Comparison of ENCODE assay signal across 8 mouse cellular contexts in genomic region chr6:146578586-146578985, GRCm38 (mm10). TPM values are rescaled to one million over a fixed set of nuclear protein-coding genes. Genes with fewer than 3 reads are reported as not detected.
DNase-seq lines count a peak whose midpoint lies in the region; ATAC-seq and TF ChIP-seq lines count a peak whose summit lies in the region.

No protein-coding gene starts in this region.

- intact Hi-C loops in heart, adult 2 months (cut with DNase I): loop anchor here (5.0 to 10.0 kb wide), 2 partner anchors 144 to 186 kb away; partner anchors contain the start of gene Stk38l

- ATAC-seq in kidney, postnatal 0 days (replicated peaks; ENCODE audit: low FRiP score, low read depth): no peak
- no peak for ATAC-seq in stomach, embryonic 14.5 days (ENCODE audit: insufficient number of reproducible peaks, insufficient read depth, low FRiP score, low read depth)
- ATAC-seq in megakaryocyte-erythroid progenitor cell, adult 5-6 weeks (replicated peaks; ENCODE audit: low FRiP score, low TSS enrichment, poor library complexity, severe bottlenecking): no peak

- no peak for TF ChIP-seq POLR2A in heart, adult 2 months (IDR thresholded peaks at IDR 0.05; ENCODE audit: insufficient read depth, low read depth, low read length)

- H3K4me3 ChIP-seq in heart, adult 2 months: peak overlapping the region; percentile 94
- H3K4me3 ChIP-seq in kidney, postnatal 0 days (replicated peaks; ENCODE audit: low read depth, low read length): peak overlapping the region; percentile 69
- peak overlapping the region; percentile 82 for H3K4me3 ChIP-seq in stomach, embryonic 14.5 days (ENCODE audit: low read depth, low read length)

- H3K36me3 ChIP-seq in heart, adult 2 months (ENCODE audit: control insufficient read depth, insufficient read depth, low read length): peaks cover 6% of the 10 kb centered on the region
- H3K36me3 ChIP-seq in kidney, postnatal 0 days (ENCODE audit: insufficient read depth, low read length): no peaks in the 10 kb centered on the region
- H3K36me3 ChIP-seq in stomach, embryonic 14.5 days (ENCODE audit: control insufficient read depth, insufficient read depth, low read length): peaks cover 4% of the 10 kb centered on the region; the same call in 1 of the 2 replicates

- no peaks in the 10 kb centered on the region for H3K27me3 ChIP-seq in heart, adult 2 months (ENCODE audit: control insufficient read depth, insufficient read depth, low read length)
- no peaks in the 10 kb centered on the region for H3K27me3 ChIP-seq in kidney, postnatal 0 days (ENCODE audit: insufficient read depth, low read length)
- H3K27me3 ChIP-seq in stomach, embryonic 14.5 days (ENCODE audit: control insufficient read depth, insufficient read depth, low read length): no peaks in the 10 kb centered on the region

- WGBS in heart, adult 2 months: 3% methylated on average over 7 of the region's 7 CpGs
- WGBS in kidney, postnatal 0 days: 6% methylated on average over 7 of the region's 7 CpGs
- 8% methylated on average over 7 of the region's 7 CpGs for WGBS in stomach, embryonic 14.5 days

- H3K27ac ChIP-seq in heart, adult 2 months: peak overlapping the region; percentile 100
- peak overlapping the region; percentile 95 for H3K27ac ChIP-seq in kidney, postnatal 0 days
- peak overlapping the region; percentile 96 for H3K27ac ChIP-seq in stomach, embryonic 14.5 days (ENCODE audit: low read length)

- H3K9me3 ChIP-seq in kidney, postnatal 0 days (replicated peaks; ENCODE audit: low read length): no peaks in the 10 kb centered on the region
- H3K9me3 ChIP-seq in stomach, embryonic 14.5 days (ENCODE audit: control insufficient read depth, low read depth, low read length): no peaks in the 10 kb centered on the region

- peak; percentile 6 to 19 for DNase-seq in thymus, adult 18-20 months
- no peak for DNase-seq in thymus, postnatal 0 days (ENCODE audit: low spot score)
- peak; percentile 11 to 21 for DNase-seq in cerebellum, adult 18-20 months
- DNase-seq in heart, adult 2 months: peak in 1 of 2 experiments; percentile 8
- DNase-seq in kidney, postnatal 0 days (ENCODE audit: low spot score): peak; percentile 43
- peak; percentile 14 for DNase-seq in lung, postnatal 14 days

- TF ChIP-seq EP300 in heart, adult 2 months (IDR thresholded peaks at IDR 0.05; ENCODE audit: insufficient read depth, low read depth, low read length): no peak

- peak overlapping the region; percentile 67 for H3K4me2 ChIP-seq in kidney, postnatal 0 days (ENCODE audit: low read length)
- peak overlapping the region; percentile 60 for H3K4me2 ChIP-seq in stomach, embryonic 14.5 days (replicated peaks; ENCODE audit: low read depth, low read length)

- peaks cover 3% of the 10 kb centered on the region; the same call in 1 of the 2 replicates for H3K79me2 ChIP-seq in heart, adult 2 months (replicated peaks; ENCODE audit: control insufficient read depth, insufficient read depth, low read length)

- H3K4me1 ChIP-seq in heart, adult 2 months (ENCODE audit: control insufficient read depth, insufficient read depth, low read length): peaks cover 9% of the 10 kb centered on the region
- H3K4me1 ChIP-seq in kidney, postnatal 0 days (replicated peaks; ENCODE audit: insufficient read depth, low read length): 0 out of 2 replicates have a peak, but pooled peaks cover 6% of the 10 kb centered on the region
- peaks cover 20% of the 10 kb centered on the region; the same call in 1 of the 2 replicates for H3K4me1 ChIP-seq in stomach, embryonic 14.5 days (ENCODE audit: control insufficient read depth, insufficient read depth, low read length)

- peak overlapping the region; percentile 93 for H3K9ac ChIP-seq in heart, adult 2 months (ENCODE audit: low read depth, low read length)
- peak overlapping the region; percentile 89 for H3K9ac ChIP-seq in kidney, postnatal 0 days (ENCODE audit: low read depth, low read length)
- H3K9ac ChIP-seq in stomach, embryonic 14.5 days (replicated peaks; ENCODE audit: low read depth, low read length): peak overlapping the region; percentile 87

- TF ChIP-seq CTCF in heart, adult 2 months (IDR thresholded peaks at IDR 0.05): no peak
- no peak for TF ChIP-seq CTCF in kidney, postnatal 0 days (IDR thresholded peaks at IDR 0.05; ENCODE audit: low read depth)

RNA-seq across cellular contexts. Expression of gene Ints13, which starts 1.0 kb away (rescaled TPM):
- 110 and 111 TPM in 2 replicates for polyA plus RNA-seq in thymus, postnatal 0 days (2015; fragmentation: Nextera tagmentation; extraction: Ambion mirVana)
- 10 to 100 TPM; 17.8 to 18.2 TPM for total RNA-seq in heart, adult 2 months (2021)
- polyA plus RNA-seq in heart, adult 2 months (2012; rRNA removed): 8.5 and 20.5 TPM in 2 replicates
- polyA plus RNA-seq in kidney, postnatal 0 days (2015; fragmentation: Nextera tagmentation; extraction: Ambion mirVana): 49.4 and 53.7 TPM in 2 replicates
- 58.0 and 58.6 TPM in 2 replicates for polyA plus RNA-seq in stomach, embryonic 14.5 days (2014; fragmentation: Nextera tagmentation; extraction: Ambion mirVana)
- 119 and 125 TPM in 2 replicates for total RNA-seq in megakaryocyte-erythroid progenitor cell, adult 5-6 weeks (2014; fragmentation: Nextera tagmentation)
- total RNA-seq in megakaryocyte-erythroid progenitor cell, adult 5-6 weeks (2017): 173 and 221 TPM in 2 replicates

RNA-seq across cellular contexts. Expression of gene Fgfr1op2, which starts 1.6 kb away (rescaled TPM):
- polyA plus RNA-seq in thymus, postnatal 0 days (2015; fragmentation: Nextera tagmentation; extraction: Ambion mirVana): 216 and 219 TPM in 2 replicates
- 10 to 100 TPM; 67.5 to 72.2 TPM for total RNA-seq in heart, adult 2 months (2021)
- 31.3 and 42.6 TPM in 2 replicates for polyA plus RNA-seq in heart, adult 2 months (2012; rRNA removed)
- polyA plus RNA-seq in kidney, postnatal 0 days (2015; fragmentation: Nextera tagmentation; extraction: Ambion mirVana): 91.1 and 95.4 TPM in 2 replicates
- 102 and 105 TPM in 2 replicates for polyA plus RNA-seq in stomach, embryonic 14.5 days (2014; fragmentation: Nextera tagmentation; extraction: Ambion mirVana)
- total RNA-seq in megakaryocyte-erythroid progenitor cell, adult 5-6 weeks (2014; fragmentation: Nextera tagmentation): 127 and 129 TPM in 2 replicates
- total RNA-seq in megakaryocyte-erythroid progenitor cell, adult 5-6 weeks (2017): 205 and 208 TPM in 2 replicates
